Mouse (Mus musculus): ENCODE measurements around the gene Olfr510.

DNA sequence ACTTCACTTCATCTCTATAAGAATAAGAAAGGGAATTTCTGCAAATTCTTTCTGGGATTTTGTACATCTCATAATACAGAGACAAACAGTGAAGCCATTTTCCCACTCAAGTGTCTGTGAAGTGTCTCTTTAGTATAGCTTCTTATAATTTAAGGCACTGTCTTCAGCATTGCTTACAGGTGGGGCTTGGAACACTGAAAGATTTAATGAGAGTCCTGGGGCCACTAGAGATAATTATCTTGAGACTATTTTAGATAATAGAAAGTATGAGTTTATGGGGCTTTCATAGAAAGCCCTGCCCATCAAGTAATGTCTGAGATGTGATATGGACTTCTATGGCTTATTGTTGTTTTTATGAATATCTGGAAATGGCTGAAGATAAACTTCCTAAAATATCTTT is 14.4 kb upstream of the Olfr510 start, which contains the start of gene Olfr509:
- TF ChIP-seq POLR2A (IDR thresholded peaks at IDR 0.05; ENCODE audit: borderline replicate concordance, control insufficient read depth, low read depth, low read length) (no peak), CTCF (IDR thresholded peaks at IDR 0.05; ENCODE audit: control insufficient read depth, insufficient read depth, low read length) (no peak)
